Mouse (Mus musculus) T-helper 1 cell (primary cell): ENCODE data around the gene Pih1d1.
"Not testable (repeated sequence)": the region's sequence is repeated elsewhere in the genome, so short reads cannot be mapped to it uniquely, and the experiment has no call there.

Experiments used
- in situ Hi-C: fragments of 300-600 bp; cut with MboI, MseI; formaldehyde crosslinking; loops from one replicate; pipeline ENCODE4 v1.15.1; 2025; ENCODE audit warnings: high pct_unique_total_duplicates

The Pih1d1 gene

DNA sequence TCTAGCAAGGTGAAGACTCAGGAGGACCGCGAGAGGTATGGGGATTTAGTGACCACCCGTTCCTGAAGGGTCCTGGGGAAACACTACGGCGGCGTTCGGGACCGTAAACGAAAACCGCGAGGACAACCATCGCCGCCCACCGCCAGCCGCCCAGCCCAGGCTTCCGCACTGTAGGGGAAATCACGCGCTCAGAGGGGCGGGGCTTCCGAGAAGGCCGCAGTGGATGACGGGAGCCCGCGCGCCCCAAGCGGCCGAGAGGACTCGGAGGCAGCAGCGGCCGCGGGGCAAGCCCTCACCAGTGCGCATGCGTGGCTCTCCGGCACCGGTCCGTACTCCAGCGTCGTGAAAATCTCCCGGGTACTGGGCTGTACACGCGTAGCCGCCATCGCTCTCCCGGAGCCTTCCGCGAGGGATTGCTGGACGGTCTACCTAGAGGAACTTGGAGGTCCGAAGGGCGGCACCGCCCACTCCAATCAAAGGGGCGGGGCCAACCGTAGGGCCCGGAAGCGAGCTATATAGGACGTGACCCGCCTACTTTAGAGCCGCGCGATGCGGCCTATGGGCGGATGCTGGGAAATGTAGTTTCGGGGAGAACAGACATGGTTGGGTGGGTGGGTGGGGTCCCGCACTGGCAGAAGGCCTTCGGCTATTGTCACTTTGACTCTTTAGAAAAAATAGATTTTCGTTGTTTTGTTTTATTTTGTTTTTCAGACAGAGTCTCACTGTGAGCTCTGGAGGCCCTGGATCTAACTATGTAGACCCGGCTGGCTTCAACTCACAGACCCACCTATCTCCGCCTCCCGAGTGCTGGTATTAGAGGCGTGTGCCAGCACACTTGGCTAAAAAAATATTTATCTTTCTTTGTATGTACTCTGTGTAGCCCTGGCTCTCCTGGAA lies at the start of gene Pih1d1, which contains the start of gene Aldh16a1:
Gene Pih1d1 (plus strand): TSS at position 208 of the 897 bp plus-strand sequence.
Gene Aldh16a1 (minus strand): TSS at position 489 of the 897 bp plus-strand sequence.
- in situ Hi-C loops = no loop called here

DNA sequence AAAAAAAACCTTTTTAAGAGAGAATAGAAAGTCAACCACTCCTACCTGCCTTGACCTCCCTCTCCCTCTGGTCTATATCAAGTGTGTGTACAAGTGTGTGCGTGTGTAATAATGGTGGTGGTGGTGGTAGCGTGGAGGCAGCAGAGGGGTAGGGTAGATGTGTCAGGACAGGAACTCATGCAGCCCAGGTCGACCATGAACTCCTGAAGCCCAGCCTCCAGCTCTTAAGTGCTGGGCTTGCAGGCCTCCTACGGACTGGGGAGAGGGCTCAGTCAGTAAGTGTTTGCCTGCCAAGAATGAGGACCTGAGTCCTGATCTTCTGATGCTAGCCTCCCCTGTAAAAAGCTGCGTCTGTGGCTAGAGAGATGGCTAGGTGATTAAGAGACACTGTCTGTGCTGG lies 49.2 kb upstream of the Pih1d1 start:
- in situ Hi-C loops = no loop called here

DNA sequence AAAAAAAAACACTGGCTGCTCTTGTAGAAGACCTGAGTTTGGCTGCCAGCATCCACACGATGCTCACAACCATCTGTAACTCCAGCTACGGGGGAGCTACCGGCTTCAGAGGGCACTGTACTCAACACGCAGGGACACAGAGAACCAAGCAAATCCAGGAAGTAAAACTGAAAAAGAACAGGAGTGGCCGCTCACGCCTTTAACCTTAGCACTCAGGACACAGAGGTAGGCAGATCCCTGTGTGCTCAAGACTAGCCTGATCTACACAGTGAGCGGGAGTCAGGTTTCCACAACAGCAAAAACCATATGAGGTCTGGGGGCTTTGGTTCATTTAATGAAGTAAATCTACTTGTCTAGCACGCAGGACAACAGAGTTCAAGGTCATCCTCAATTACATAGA lies 48.6 kb upstream of the Pih1d1 start:
- in situ Hi-C loops = no loop called here

DNA sequence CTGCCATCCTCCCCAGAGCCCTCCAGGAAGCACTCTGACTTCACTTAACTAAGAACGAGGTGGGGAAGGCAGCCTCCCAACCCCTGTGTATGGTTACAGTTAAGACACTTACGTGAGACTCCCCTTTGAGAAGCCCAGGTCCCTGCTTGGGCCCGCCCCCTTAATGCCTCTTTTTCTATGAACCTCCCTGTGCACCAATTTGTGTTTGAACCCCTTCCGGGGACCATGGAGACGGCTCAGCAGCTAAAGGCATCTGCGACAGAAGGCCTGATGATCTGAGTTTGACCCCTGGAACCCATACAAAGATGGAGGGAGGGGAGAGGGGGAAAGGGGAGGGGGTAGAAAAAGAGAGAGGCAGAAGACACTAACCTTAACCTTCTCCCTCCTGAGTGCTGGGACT lies 47.7 kb upstream of the Pih1d1 start:
- in situ Hi-C loops = no loop called here

DNA sequence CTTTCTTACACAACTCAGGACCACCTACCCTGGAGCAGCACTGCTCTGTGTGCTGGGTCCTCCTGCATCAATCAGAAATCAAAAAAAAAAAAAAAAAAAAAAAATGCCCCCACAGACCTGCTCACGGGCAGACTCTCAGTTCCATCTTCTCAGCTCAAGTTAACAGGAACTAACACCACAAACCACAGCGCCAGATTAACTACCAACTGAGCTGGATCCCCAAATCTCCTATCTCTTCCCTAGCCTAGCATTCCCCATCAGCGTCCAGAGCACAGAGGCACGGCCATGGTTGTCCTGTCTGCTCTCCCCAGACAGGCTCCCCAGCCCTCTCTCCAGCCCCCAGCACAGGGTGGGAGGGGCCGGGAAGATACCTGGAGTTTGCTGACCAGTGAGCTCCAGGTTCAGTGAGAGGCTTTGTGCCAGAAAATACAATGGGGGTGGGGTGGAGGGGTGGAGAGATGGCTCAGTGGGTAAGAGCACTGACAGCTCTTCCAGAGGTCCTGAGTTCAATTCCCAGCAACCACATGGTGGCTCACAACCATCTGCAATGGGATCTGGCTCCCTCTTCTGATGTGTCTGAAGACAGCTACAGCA lies 47.0 kb upstream of the Pih1d1 start:
- in situ Hi-C loops = no loop called here

DNA sequence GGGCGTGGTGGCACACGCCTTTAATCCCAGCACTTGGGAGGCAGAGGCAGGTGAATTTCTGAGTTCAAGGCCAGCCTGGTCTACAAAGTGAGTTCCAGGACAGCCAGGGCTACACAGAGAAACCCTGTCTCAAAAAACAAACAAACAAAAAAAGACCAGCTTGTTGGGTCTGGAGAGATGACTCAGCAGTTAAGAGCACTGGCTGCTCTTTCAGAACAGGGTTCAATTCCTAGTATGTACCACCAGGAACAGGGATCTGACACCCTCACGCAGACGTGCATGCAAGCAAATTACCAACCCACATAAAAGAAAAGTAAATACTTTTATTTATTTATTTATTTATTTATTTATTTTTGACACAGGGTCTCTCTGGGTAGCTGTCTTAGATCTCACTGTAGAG lies 44.0 kb upstream of the Pih1d1 start:
- in situ Hi-C loops = loop anchor here (10.0 kb wide), 1 partner anchor 725 kb away; the partner anchor contains the start of genes 1700008O03Rik and Syt3

DNA sequence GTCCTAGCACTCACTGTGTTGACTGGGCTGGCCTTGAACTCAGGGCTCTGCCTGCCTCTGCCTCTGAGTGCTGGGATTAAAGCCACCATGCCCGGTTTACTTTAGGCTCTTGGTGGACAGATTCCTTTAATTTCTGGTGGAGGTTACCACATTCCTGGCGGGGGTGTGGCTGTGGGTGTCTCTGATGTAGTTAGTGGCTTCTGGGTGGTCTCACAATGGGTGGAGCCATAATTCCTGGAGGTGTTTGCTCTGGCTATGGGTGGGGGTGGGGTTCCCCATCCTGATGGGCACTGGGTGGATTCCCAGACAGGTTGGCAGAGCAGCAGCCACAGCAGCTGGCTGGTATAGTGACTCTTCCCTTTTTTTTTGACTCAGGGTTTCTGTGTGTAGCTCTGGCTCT lies 42.2 kb upstream of the Pih1d1 start:
- in situ Hi-C loops = loop anchor here (10.0 kb wide), 1 partner anchor 727 kb away; the partner anchor contains the start of genes 1700008O03Rik and Syt3

DNA sequence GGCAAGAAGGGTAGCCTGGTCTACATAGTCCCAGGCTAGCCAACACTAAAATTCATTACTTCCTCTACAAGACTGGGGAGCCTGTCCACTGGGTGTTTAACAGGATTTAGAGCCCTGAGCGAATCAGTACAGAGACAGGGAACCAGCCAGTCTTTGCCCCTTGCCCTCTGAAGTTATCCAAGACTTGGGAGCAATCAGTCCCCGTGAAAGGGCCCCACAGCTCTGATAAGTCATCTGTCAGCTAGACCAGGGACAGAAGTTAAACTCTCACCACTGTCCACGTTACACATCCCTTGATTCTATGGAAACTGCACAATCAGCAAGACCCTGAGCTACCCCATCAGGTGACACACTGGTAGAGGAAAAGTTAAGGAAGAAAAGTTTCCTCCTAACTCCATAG lies 41.6 kb upstream of the Pih1d1 start:
- in situ Hi-C loops = loop anchor here (10.0 kb wide), 1 partner anchor 728 kb away; the partner anchor contains the start of genes 1700008O03Rik and Syt3

DNA sequence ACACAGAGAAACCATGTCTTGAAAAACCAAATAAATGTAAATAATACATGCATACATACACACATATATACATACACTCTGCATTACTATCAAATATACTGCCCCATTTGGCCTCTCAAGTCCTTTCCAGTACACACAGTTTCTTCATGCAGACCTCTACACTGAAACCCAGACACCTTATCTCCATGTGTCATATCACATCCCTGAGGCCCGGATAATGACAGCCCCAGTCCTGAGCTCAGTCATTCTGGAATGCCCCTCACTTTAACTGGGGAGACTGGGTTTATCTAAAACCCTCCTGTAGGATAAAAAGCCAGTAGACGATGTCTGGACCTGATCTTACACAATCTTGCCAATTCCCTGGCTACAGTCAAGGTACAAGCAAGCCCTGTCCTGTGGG lies 40.6 kb upstream of the Pih1d1 start:
- in situ Hi-C loops = loop anchor here (10.0 kb wide), 1 partner anchor 729 kb away; the partner anchor contains the start of genes 1700008O03Rik and Syt3

DNA sequence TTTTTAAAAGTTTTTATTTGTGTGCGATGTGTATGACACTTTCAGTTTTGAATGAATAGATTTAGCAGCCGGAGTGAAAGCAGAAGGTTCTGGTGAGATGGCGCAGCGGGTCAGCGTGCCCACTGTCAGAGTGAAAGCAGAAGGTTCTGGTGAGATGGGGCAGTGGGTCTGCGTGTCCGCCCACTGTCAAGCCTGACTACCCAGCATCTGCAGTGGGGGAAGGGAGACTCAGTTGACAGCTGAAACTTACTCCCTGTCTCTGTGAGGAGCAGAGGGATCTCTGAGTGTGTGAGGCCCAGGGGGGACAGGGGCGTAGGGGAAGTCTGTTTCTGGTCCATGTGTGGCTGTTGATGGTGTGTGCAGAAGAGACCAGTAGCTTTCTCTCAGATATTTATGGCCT lies 36.5 kb upstream of the Pih1d1 start:
- in situ Hi-C loops = loop anchor here (10.0 kb wide), 1 partner anchor 733 kb away; the partner anchor contains the start of genes 1700008O03Rik and Syt3

DNA sequence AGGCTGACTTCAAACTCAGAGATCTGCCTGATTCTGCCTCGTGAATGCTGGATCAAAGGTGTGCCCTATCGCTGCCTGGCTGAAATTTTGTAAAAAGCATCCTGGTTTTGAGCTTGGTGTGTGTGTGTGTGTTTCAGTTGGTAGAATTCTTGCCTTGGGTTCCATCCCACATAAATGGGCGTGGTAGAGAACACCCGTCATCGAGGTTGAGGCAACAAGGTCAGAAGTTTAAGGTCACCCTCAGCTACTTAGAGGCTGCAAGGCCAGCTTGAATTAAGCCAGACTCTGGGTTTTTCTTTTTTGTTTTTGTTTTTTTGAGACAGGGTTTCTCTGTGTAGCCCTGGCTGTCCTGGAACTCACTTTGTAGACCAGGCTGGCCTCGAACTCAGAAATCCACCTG lies 35.8 kb upstream of the Pih1d1 start:
- in situ Hi-C loops = loop anchor here (10.0 kb wide), 1 partner anchor 734 kb away; the partner anchor contains the start of genes 1700008O03Rik and Syt3

DNA sequence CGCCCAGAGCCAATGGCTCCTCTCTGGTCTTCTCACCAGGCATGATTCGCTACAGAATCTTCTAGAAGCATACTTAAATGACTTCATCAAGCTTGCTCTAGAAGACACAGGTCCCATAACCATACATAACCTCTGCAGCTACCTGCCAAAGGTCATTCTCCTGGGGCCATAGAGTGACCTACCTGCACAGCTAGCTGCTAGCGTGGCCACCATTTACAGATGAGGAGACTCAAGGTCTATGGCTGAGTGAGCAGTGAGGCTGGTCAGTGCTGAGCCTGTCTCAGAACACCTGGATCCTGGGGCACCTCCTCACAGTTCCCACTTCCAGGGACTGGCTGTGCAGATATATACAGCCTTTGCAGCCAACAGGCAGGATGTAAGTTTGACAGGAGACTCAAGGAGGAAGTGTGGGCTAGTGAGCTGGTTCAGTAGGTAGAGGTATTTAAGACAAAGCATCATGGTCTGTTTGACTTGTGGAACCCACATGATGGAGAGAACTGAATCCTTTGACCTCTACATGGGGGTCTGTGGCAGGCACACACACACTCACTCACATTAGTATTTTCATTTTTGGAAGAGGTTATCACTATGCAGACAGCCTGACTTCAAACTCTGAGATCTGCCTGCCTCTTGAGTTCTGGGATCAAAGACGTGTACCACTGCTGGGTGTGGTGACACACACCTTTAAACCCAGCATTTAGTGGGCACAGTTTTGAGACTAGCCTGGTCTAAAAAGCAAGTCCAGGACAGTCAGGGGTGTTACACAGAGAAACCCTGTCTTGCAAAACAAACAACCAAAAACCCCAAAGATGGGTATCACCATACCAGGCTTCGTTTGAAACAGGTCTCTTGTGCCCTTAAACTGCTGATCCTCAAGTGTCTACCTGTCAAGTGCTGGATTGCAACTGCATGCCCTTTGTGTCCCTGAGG lies 34.1 kb upstream of the Pih1d1 start:
- in situ Hi-C loops = loop anchor here (5.0 to 10.0 kb wide), 2 partner anchors 33 to 735 kb away; partner anchors contain the start of genes 1700008O03Rik and Syt3

DNA sequence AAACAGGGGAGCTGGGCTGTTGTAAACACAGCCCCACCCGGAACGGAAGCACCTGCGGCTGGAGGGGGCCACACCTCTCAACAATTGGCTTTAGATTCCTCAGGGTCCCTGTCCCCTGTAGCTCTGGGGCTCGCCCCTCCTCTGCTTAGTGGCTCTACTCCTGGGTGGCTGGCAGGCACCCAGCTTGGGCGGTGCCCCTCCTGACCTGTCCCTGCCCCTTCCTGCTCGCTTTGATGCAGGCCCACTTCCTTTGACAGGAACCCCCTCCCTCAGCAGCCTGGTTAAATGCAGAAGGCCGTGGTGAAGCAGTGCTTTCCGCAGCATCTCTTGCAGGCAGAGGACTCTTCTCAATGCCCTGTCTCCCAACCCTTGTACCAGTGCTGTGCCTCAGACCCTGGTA lies 32.7 kb upstream of the Pih1d1 start:
- in situ Hi-C loops = loop anchor here (5.0 kb wide), 1 partner anchor 34 kb away; no protein-coding TSS in a partner anchor

DNA sequence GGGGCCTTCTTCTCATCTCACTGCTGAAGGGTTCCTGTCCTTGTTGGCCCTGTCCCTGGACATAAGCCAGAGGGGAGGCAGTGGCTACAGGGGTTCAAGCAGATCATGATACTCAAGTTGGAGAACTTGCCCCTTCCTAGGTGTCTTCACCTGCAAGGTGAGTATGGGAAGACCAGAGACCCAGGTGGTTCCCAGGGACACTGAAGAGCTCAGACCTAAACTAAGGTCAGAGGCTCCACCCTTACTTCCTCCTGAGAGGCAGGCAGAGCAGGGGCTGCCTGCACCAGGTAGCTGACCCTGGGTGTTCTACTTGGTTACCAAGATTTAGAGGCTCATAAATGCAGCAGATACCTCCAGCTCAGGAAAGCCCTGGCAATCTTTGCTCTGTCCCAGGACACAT lies 32.1 kb upstream of the Pih1d1 start:
- in situ Hi-C loops = loop anchor here (5.0 kb wide), 1 partner anchor 35 kb away; no protein-coding TSS in a partner anchor

DNA sequence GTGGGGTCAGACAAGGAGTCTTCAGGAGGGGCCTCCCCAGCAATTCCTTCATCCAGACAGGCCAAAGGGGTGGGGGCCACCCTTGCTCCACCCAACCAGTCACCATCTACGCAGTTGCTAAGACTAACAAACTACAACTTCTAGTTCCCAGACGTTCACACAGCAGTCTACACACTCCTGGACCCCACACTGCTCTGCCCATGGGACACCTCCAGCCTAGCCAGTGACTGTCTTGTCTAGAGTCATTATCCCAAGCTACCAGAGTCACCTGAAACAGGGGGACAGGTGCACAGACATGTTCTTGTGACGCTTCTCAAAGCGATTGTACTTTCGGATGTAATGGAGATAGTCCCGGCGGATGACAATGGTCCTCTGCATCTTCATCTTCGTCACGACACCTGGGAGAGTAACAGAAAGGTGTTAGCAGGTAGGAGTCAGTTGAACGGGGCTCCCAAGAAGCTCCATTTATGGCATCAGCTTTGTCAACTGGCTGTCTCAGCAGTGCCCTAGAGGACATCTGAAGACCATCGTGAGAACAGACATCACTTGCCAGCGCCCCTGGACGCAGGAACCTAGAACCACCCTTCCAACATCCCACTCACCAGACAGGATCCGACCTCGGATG lies 31.4 kb upstream of the Pih1d1 start:
- in situ Hi-C loops = loop anchor here (5.0 kb wide), 1 partner anchor 35 kb away; no protein-coding TSS in a partner anchor

DNA sequence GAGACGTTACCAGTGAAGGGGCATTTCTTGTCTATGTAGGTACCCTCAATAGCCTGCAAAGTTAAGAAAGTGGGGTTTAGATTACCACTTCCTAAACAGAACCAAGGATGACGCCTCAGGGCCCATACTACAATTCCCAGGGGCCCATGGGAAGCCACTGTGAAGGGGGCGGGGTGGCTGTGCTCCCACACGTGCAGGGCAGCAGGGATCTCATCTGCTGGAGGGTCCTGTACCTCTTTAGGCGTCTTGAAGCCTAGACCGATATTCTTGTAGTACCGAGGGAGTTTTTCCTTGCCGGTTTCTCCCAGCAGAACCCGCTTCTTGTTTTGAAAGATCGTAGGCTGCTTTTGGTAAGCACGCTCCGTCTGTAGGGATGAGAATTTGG lies 30.9 kb upstream of the Pih1d1 start:
- in situ Hi-C loops = loop anchor here (5.0 kb wide), 1 partner anchor 36 kb away; no protein-coding TSS in a partner anchor

DNA sequence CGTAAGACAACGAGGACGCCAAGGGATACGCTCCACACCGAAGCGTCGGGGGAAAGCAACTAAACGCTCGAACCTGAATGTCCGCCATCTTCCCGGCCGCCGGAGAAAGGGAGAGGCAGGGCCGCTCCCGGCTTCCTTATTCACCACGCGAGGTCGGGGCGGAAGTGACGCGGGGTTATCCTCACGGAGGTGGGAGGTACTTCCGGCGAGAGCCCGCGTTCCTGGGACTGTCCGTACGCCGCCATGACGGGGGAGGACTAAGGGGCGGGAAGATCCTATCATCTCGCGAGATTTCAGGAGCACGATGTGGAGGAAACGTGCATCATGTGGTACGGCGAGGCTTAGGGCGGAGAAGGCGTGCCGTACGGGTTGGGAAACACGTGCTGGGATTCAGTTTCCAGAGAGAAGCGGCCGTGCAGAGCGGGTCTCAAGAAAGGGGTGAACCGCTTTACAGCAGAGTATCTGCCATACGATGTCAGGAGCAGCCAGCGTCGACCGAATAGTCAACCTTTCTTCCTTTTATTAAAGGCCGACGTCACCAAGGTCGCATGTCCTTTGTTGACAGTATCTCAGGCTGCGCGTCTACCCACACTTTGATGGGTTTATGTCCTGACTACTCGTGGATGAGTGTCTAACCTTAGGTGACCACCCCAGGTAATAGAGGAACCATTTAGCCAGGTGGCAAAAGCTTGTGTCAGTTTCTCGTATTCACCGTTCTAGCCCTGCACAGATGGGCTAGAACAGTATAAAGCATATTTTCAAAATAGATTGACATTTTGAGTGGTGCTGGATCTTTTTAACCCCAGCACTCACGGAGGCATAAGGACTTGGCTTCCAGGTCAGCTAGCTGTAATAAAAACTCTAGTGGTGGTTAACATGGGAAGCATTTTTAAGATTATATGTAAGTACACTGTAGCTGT lies 29.6 kb upstream of the Pih1d1 start, which contains the start of gene Rps11:
Gene Rps11 (minus strand): TSS at position 216 of the 920 bp plus-strand sequence.
- in situ Hi-C loops = loop anchor here (5.0 kb wide), 1 partner anchor 37 kb away; no protein-coding TSS in a partner anchor

DNA sequence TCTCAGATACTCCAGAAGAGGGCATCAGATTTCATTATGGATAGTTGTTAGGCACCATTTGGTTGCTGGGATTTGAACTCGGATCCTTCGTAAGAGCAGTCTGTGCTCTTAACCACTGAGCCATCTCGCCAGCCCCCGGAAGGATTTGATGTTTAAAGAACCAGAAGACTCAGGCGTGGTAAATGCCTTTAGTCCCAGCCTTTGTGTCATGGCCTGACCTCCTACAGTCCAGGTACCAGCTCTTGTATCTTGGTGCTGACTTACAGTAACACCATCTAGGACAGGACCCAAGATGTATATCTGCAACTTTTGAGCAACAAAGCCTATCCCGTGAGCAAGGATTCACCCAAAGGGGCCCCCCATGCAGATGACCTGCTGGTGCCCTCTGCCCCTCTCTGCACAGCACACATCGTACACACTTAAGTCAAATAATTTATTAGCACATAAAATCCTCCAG lies 28.9 kb upstream of the Pih1d1 start:
- in situ Hi-C loops = no loop called here

DNA sequence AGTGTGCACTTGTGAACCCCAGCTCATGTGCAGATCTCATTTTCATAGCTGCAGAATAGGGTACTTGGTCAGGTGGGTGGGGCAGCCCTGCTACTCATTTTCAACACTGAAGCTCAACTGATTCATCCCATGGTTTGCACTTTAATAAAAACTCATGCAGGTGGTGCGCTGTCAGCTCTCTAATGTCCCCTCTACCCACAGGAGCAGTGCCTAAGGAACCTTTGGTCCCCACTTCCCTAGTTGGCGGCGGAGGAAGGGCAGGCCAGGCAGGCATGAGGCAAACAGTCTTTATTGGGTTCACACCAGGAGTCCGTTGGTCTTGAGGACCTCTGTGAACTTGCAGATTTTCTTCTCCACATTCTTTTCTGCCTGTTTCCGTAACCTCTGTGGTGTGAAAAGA lies 28.5 kb upstream of the Pih1d1 start:
- in situ Hi-C loops = not testable (repeated sequence)
